Mouse (Mus musculus): ENCODE measurements at regions not wholly inside any gene's neighbourhood (a gene's known extent, or its start where the extent isn't known, plus 50 kb on each side); places are given as distances from the start of the nearest gene placed in this dataset.
A peak's percentile ranks its signal among the peaks of the same experiment; 100 is the strongest.

DNA sequence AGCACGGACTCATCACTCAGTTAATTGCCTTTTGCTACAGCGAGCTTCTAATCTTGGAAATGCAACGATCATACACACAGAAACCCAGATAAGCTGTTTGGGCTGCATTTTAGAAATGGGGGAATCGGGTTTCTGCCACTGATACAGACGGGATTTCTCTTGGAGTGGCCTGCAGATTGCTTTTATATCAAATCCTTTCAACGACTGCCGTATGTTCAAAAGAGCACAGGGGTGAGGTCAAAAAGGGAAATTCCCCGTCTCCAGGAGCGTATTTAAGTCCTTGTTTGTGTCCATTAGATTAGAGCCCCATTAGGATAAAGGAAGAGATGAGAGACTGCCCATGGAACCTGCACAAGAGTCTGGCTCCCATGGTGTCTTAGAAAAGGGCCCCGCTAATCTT lies 522.6 kb downstream of the Rnf144b start:
- ATAC-seq (ENCODE audit: insufficient read depth, low read depth) (no peak), DNase-seq (ENCODE audit: low spot score) (no peak)
- Histone ChIP-seq H3K4me3 (ENCODE audit: low read depth, low read length) (no peak overlapping the region), H3K27ac (ENCODE audit: low read depth) (no peak overlapping the region), H3K9me3 (replicated peaks; ENCODE audit: control insufficient read depth, low read length) (no peaks in the 10 kb centered on the region), H3K4me2 (ENCODE audit: low read depth, low read length) (no peak overlapping the region), H3K36me3 (replicated peaks; ENCODE audit: control insufficient read depth, insufficient read depth, low read length) (no peaks in the 10 kb centered on the region), H3K4me1 (ENCODE audit: control insufficient read depth, insufficient read depth) (no peaks in the 10 kb centered on the region; the same call in 1 of the 2 replicates), H3K27me3 (ENCODE audit: control insufficient read depth, insufficient read depth, low read length) (no peaks in the 10 kb centered on the region), H3K9ac (replicated peaks; ENCODE audit: low read depth, low read length) (no peak overlapping the region)
- TF ChIP-seq CTCF (IDR thresholded peaks at IDR 0.05; ENCODE audit: low read depth) (no peak), EP300 (IDR thresholded peaks at IDR 0.05; ENCODE audit: low read depth) (no peak)
- WGBS: 40% methylated on average over 10 of the region's 10 CpGs

DNA sequence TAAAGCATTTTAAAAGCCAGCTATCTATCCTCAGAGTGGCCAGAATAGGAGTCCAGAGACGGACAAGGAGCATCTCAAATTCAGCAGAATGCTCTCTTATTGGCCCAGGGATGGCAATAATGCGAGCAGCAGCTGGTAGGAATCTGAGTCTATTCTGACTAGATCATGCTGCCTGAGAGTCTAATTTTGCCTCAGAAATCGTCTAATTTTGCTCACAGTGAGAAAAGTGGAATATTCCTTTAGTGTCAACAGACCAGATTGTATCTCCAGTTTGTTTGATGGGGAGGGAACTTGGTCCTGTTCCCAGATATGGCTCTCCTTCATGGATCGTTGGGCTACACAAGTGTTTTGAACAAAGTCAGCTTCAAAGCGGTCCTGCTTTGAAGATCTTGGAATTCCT lies 525.2 kb downstream of the Rnf144b start:
- TF ChIP-seq EP300 (IDR thresholded peaks at IDR 0.05; ENCODE audit: low read depth) (no peak), CTCF (IDR thresholded peaks at IDR 0.05; ENCODE audit: low read depth) (no peak)
- DNase-seq (ENCODE audit: low spot score): no peak
- Histone ChIP-seq H3K4me2 (ENCODE audit: low read depth, low read length) (no peak overlapping the region), H3K4me3 (ENCODE audit: low read depth, low read length) (no peak overlapping the region), H3K27me3 (ENCODE audit: control insufficient read depth, insufficient read depth, low read length) (no peaks in the 10 kb centered on the region), H3K27ac (ENCODE audit: low read depth) (no peak overlapping the region), H3K9ac (replicated peaks; ENCODE audit: low read depth, low read length) (no peak overlapping the region), H3K9me3 (replicated peaks; ENCODE audit: control insufficient read depth, low read length) (no peaks in the 10 kb centered on the region), H3K36me3 (replicated peaks; ENCODE audit: control insufficient read depth, insufficient read depth, low read length) (no peaks in the 10 kb centered on the region), H3K4me1 (ENCODE audit: control insufficient read depth, insufficient read depth) (no peaks in the 10 kb centered on the region; the same call in 1 of the 2 replicates)
- ATAC-seq (ENCODE audit: insufficient read depth, low read depth): no peak
- WGBS: 55% methylated on average over 5 of the region's 5 CpGs

DNA sequence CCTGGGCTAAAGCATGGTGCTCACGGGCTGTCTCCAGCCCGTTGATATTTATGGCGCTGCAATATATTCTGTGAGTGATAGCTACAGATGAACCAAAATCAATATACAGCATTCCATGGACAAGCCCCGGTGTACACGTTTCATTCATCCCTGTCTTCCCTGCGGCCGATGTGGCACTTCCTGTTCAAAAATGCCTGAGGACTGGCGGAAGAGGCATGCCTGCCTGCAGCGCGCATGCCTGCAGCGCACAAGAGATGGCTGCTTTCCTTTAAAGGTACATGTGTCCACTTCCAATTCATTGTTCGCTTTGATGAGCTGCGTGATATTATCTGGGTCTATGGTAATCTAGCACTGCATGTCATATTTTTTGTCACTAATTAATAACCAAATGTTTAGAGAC lies 527.6 kb downstream of the Rnf144b start:
- H3K4me2 ChIP-seq (ENCODE audit: low read depth, low read length): peak overlapping the region; percentile 55
- DNase-seq (ENCODE audit: low spot score) (no peak), ATAC-seq (ENCODE audit: insufficient read depth, low read depth) (no peak)
- H3K4me1 ChIP-seq (ENCODE audit: control insufficient read depth, insufficient read depth): no peaks in the 10 kb centered on the region; the same call in 1 of the 2 replicates
- no peak overlapping the region for H3K9ac ChIP-seq (replicated peaks; ENCODE audit: low read depth, low read length)
- TF ChIP-seq CTCF (IDR thresholded peaks at IDR 0.05; ENCODE audit: low read depth): no peak
- no peak for TF ChIP-seq EP300 (IDR thresholded peaks at IDR 0.05; ENCODE audit: low read depth)
- H3K9me3 ChIP-seq (replicated peaks; ENCODE audit: control insufficient read depth, low read length): no peaks in the 10 kb centered on the region
- no peaks in the 10 kb centered on the region for H3K27me3 ChIP-seq (ENCODE audit: control insufficient read depth, insufficient read depth, low read length)
- 69% methylated on average over 13 of the region's 13 CpGs for whole genome bisulfite sequencing
- H3K27ac ChIP-seq (ENCODE audit: low read depth): no peak overlapping the region
- peak overlapping the region; percentile 29 for H3K4me3 ChIP-seq (ENCODE audit: low read depth, low read length)
- H3K36me3 ChIP-seq (replicated peaks; ENCODE audit: control insufficient read depth, insufficient read depth, low read length): no peaks in the 10 kb centered on the region

DNA sequence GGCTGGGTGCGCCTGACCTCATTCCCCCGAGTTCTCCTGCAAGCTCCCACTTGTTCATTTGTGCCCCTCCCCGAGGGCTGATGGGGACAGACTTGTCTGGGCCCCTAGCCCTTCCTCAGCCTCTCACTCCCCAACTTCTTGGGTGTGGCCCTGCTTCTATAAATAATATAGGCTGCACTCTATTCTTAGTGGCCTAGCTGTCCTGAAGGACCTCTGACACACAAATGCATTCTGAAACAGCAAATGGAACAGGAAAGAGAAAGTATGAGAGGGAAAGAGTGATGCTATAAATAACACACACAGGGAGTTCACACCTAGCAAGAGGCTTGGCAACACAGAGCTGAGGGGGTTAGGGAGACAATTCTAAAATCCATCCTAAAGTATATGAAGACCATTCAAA lies 544.0 kb downstream of the Rnf144b start:
- H3K9ac ChIP-seq (replicated peaks; ENCODE audit: low read depth, low read length): no peak overlapping the region
- no peaks in the 10 kb centered on the region for H3K9me3 ChIP-seq (replicated peaks; ENCODE audit: control insufficient read depth, low read length)
- H3K4me2 ChIP-seq (ENCODE audit: low read depth, low read length): no peak overlapping the region
- DNase-seq (ENCODE audit: low spot score) (peak; percentile 55), ATAC-seq (ENCODE audit: insufficient read depth, low read depth) (peak; percentile 73)
- no peak for TF ChIP-seq CTCF (IDR thresholded peaks at IDR 0.05; ENCODE audit: low read depth)
- no peak for TF ChIP-seq EP300 (IDR thresholded peaks at IDR 0.05; ENCODE audit: low read depth)
- H3K4me1 ChIP-seq (ENCODE audit: control insufficient read depth, insufficient read depth): 0 out of 2 replicates have a peak, but pooled peaks cover 12% of the 10 kb centered on the region
- H3K36me3 ChIP-seq (replicated peaks; ENCODE audit: control insufficient read depth, insufficient read depth, low read length): no peaks in the 10 kb centered on the region
- H3K27ac ChIP-seq (ENCODE audit: low read depth): peak overlapping the region; percentile 54
- H3K27me3 ChIP-seq (ENCODE audit: control insufficient read depth, insufficient read depth, low read length): no peaks in the 10 kb centered on the region
- WGBS: 30% methylated on average over 3 of the region's 3 CpGs
- no peak overlapping the region for H3K4me3 ChIP-seq (ENCODE audit: low read depth, low read length)

DNA sequence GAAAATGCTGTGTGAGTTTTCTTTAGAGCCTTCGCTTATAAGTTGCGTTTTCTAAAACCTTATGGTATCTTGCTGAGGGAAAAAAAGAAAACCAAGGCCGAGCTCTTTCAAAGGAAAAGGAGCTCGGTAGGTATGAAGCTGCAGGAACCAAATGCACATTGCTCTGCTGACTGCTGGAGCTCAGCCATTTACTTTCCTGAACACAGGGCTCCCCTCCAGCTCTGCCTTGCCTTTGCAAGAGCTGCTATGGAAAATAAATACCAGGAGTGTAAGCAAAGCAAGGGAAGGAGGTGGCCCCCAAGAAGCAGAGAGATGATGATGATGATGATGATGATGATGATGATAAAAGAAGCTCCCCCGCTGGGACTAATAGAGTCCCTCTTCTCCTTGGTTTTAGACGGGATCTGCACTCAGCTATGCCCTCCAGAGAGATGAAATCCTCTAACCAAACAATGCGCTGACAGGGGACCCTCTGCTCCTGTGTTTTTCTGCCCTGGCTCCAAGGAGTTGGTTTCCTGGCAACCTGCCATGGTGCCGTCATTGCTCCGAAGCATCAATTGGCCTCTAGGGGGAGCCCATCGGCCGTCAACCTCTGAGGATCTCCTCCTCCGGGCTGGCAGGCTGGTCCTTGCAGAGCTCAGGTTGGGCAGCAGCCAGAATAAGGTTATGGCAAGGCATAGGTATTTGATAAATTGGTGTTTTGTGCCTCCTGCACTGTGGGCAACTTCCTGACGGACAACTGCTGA lies 544.7 kb downstream of the Rnf144b start:
- Histone ChIP-seq H3K9me3 (replicated peaks; ENCODE audit: control insufficient read depth, low read length) (no peaks in the 10 kb centered on the region), H3K4me2 (ENCODE audit: low read depth, low read length) (peak overlapping the region; percentile 38; the same call in 1 of the 2 replicates), H3K27me3 (ENCODE audit: control insufficient read depth, insufficient read depth, low read length) (no peaks in the 10 kb centered on the region), H3K4me3 (ENCODE audit: low read depth, low read length) (no peak overlapping the region), H3K4me1 (ENCODE audit: control insufficient read depth, insufficient read depth) (0 out of 2 replicates have a peak, but pooled peaks cover 12% of the 10 kb centered on the region), H3K9ac (replicated peaks; ENCODE audit: low read depth, low read length) (no peak overlapping the region), H3K36me3 (replicated peaks; ENCODE audit: control insufficient read depth, insufficient read depth, low read length) (no peaks in the 10 kb centered on the region), H3K27ac (ENCODE audit: low read depth) (peak overlapping the region; percentile 54)
- peak; percentile 60 for ATAC-seq (ENCODE audit: insufficient read depth, low read depth)
- TF ChIP-seq EP300 (IDR thresholded peaks at IDR 0.05; ENCODE audit: low read depth) (no peak), CTCF (IDR thresholded peaks at IDR 0.05; ENCODE audit: low read depth) (peak; percentile 91)
- peak; percentile 84 for DNase-seq (ENCODE audit: low spot score)
- 21% methylated on average over 13 of the region's 13 CpGs for WGBS

DNA sequence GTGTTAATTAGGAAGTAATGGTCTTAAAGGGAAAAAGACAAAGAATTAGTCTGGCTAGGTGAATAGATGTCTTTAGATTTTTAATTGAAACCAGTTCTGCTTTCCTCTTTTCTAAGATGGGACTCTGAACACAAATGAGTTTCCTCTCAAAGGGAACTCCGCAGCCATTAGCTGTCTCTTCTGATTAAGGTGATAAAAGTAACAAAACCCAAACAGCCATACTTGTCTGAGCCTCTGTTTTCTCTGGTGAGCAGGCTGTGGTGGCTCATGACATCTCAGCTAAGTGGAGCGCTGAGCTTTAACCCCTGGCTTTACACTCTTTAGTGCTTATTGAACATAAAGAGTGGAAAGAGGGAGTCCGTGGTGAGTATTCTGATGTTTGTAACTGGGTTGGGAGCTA lies 565.7 kb downstream of the Rnf144b start:
- ATAC-seq (ENCODE audit: insufficient read depth, low read depth) (no peak), DNase-seq (ENCODE audit: low spot score) (no peak)
- TF ChIP-seq EP300 (IDR thresholded peaks at IDR 0.05; ENCODE audit: low read depth) (no peak), CTCF (IDR thresholded peaks at IDR 0.05; ENCODE audit: low read depth) (no peak)
- Histone ChIP-seq H3K4me2 (ENCODE audit: low read depth, low read length) (no peak overlapping the region), H3K9ac (replicated peaks; ENCODE audit: low read depth, low read length) (no peak overlapping the region), H3K36me3 (replicated peaks; ENCODE audit: control insufficient read depth, insufficient read depth, low read length) (no peaks in the 10 kb centered on the region), H3K9me3 (replicated peaks; ENCODE audit: control insufficient read depth, low read length) (no peaks in the 10 kb centered on the region), H3K27me3 (ENCODE audit: control insufficient read depth, insufficient read depth, low read length) (no peaks in the 10 kb centered on the region), H3K27ac (ENCODE audit: low read depth) (no peak overlapping the region), H3K4me3 (ENCODE audit: low read depth, low read length) (no peak overlapping the region), H3K4me1 (ENCODE audit: control insufficient read depth, insufficient read depth) (no peaks in the 10 kb centered on the region)
- WGBS: 57% methylated on average over 3 of the region's 3 CpGs

Measured in heart, postnatal 0 days (tissue).